Mouse (Mus musculus): Measurements from ENCODE around the gene Gfpt2. TPM values are rescaled to one million over a fixed set of nuclear protein-coding genes. Genes with fewer than 3 reads are reported as not detected.
"Not testable (repeated sequence)": the region's sequence is repeated elsewhere in the genome, so short reads cannot be mapped to it uniquely, and the experiment has no call there.

The Gfpt2 gene
- total RNA-seq, 2 experiments from 2014 or later, result 5.7 to 12.0 TPM

DNA sequence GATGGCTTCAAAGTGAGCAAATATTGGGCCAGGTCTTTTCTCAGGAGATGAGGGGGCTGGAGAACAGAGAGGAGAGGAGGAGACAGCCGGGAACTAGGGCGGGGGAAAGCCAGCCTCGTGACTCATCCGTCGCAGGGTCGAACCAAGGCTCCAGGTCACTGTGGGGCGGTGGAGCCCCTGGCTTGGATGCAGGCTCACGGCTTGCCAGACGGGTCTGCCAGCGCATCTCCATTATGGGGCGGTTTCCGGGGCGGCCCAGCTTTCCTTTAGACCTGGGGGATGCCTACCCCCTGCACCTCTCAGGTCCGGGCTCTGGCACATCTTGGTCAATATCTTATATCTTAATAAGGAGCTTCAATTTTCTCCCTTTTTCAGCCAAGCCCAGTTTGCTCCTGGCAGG, 847 bp upstream of the Gfpt2 start:
- peak in 1 of 2 experiments; percentile 9 for DNase-seq

DNA sequence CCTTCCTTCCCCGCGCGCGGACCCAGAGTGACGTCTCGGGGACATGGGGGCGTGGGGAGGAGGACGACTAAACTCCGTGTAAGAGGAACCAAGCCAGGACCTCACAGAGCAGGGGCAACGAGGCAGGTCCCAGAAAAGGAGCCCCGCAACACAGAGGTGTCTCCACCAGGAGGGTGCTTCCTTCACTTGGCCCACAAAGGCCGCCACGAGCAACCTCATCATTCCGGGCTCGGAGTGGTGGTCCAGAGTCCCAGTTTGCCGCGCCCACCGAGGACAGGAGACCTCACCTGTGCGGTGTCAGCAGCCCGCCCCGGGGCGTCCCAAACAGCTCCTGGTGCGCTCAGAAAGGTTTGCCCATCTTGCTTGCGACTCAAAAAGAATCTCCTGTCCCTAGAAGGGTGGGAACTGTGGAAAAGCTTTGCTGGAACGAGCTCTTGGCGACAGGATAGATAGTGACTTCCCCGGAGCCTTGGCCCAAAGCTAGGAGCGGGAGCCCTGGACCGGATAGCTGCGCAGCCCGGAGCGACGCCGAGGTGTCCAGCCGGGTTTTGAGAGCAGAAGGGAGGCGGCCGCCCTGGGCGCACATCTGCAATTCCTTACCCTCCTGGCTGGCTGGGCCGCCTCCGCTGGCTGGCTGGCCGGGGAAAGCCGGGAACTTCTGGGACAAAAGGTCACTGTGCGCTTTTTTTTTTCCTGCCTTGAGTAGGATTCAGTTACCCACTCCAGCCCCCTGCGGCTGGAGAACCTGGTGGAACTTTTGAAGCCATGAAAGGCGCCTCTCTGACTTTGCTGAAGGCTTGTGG, 565 bp downstream of the Gfpt2 start:
- DNase-seq, result peak; percentile 49 to 59

DNA sequence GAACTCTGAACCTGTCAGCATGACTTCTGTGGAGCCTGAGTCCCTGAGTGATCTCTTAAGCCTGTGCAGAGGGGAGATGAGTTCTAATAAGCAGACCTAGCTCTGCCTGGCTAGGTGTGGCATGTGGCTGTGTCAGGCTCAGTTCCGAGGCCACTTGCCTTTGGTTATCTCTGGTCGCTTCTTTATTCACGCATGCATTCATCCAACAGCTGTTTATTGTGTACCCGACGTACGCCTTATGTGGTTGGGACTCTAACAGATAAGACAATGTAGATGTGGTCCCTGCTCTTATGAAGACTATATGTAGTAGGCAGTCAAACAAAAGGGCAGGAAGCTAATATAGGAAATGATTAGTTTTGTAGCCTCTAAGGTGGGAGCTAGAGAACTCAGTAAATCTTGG, 5.0 kb downstream of the Gfpt2 start:
- DNase-seq, result no peak

DNA sequence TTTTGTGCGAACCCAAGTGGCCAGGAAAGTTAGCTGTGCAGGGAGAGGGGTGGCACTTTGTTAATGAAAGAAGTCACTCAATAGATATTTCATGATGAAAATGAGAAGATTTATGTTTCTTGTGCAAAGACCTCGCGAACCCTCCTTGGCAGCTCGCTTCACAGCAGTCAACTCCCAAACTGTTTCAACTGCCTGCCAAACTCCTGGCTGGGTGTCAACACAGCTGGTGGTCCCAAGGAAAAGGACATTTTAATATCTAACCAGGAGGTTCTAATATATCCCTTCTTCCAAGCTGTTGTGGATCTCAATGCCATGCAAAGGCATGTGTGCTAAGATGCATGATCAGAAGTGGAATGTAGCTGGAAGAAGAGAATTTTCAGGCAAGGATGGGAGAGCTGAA, 7.5 kb downstream of the Gfpt2 start:
- DNase-seq, result no peak

DNA sequence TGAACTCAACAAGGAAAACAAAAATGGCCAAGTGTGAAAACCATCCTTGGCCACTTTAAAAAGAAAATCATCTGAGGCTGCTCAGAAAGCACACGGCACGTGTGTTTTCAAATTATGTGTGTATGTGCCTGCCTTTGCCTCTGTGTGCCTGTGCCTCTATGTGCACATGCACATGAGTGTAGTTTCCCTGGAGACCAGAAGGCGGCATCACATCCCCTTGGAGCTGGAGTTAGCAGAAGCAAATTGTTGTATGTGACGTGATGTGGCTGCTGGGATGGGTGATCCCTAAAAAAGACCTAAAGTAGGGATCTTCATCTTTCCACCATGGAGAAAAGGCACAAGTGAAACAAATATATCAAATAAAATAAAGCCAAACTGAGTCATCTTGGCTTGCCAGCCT, 9.8 kb downstream of the Gfpt2 start:
- DNase-seq, result no peak

DNA sequence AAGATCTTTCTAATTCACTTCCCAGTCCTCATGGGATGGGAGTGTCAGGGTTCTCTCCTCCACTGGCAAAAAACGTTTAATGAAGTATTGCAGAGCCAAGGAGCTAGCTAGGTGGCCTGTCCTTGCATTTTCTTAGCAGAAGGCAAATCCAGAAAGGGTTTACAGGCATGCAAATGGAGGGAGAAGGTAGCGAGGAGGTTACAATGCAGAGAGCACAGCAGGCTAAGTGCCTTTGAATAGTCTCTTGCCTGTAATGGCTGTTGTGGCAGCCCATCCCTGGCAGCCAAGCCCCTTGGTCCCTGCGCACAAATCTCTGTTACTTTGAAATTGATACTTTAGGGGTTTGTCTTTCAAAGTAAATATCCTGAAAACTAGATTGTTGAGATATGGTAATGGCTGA, 12.2 kb downstream of the Gfpt2 start:
- DNase-seq, result no peak

DNA sequence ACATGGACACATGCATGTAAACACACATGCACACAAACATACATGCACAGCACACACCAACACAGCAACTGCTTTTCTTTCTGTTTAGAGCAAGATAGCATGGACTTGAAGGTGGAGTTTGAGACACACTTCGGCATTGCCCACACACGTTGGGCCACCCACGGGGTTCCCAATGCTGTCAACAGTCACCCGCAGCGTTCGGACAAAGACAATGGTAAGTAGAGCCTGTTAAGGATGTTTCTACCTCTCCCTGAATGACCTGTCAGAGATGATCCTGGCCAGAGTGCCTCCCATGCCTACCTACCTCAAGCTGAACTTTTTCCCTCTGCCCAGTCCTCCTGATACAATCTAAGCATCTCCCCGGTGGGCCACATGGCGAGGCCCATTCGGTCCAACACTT, 15.0 kb downstream of the Gfpt2 start:
- DNase-seq, result no peak

DNA sequence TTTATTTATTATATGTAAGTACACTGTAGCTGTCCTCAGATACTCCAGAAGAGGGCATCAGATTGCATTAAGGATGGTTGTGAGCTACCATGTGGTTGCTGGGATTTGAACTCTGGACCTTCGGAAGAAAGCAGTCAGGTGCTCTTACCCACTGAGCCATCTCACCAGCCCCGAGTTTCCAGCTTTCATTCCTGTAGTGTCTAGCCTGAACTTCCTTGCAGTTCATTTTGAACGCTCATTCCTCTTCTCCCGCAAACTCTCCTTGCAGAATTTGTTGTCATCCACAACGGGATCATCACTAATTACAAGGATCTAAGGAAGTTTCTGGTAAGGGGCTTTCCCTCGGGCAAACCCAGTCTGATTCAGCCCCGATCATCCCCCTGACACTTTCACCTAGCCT, 16.7 kb downstream of the Gfpt2 start:
- DNase-seq, result not testable (repeated sequence)

DNA sequence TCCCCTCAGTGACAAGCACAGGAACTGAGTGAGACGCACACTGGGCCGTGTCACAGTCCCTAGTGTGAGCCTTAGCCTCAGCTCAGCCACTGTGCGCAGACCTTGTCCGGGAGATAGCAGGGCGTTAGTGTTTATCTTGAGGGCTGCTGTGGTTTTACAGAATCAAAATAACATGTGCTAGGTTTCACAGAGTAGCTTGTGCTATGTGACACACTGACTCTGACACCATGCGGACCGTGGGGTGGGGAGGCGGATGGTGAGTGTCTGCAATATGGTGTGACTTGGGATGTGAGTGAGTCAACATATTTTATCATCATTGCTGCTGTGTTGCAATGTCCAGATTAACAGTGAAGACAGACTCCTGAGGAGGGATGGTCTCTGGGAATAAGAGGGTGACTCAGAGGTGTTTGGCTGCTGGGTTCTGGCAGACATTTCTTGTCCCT, 17.1 kb downstream of the Gfpt2 start:
- DNase-seq, result peak; percentile 25 to 42

DNA sequence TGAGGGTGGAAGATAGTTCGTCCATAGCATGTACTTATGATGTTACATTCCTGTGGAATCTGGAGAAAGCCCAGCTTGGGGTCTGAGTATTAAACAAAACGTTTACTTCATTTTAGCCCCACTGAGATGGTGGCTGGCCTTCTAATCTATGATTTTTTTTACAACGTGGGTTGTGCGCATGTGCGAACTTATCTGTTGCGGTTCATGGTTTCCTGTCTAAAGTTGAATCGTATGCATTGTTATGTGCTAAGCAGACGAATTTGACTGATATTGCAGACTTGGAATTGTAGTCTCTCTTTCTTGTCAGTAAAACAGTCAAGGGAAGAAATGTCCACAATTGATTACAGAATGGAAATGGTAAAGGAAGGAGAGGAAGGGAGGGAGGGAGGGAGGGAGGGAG, 17.9 kb downstream of the Gfpt2 start:
- DNase-seq, result no peak

DNA sequence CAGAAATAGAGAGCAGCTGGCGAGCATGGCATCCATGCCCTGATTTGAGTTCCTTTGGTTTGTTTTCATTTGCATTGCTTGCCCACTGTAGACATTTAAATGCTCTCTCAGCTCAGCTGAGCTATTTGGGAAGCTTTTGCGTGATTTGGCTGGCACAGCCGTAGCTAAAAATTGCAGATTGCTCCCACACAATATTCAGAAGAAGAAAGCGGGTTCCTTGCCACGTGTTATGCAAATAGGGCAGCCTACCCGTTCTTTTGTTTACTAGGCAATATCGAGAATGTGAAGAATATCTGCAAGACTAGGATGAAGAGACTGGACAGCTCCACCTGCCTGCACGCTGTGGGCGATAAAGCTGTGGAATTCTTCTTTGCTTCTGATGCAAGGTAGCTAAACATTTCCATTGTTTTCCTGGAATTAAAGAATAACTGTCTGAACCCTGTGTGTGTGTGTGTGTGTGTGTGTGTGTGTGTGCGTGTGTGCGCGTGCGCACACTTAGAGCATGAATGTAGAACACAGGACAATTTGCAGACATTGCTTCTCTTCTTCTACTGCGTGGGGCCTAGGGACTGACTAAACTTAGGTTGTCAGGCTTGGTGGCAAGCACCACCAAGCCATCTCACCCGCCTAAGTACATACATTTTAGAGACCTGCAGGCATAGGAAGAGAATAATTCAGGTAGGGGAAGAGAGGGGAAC, 25.0 kb downstream of the Gfpt2 start:
- no peak for DNase-seq

DNA sequence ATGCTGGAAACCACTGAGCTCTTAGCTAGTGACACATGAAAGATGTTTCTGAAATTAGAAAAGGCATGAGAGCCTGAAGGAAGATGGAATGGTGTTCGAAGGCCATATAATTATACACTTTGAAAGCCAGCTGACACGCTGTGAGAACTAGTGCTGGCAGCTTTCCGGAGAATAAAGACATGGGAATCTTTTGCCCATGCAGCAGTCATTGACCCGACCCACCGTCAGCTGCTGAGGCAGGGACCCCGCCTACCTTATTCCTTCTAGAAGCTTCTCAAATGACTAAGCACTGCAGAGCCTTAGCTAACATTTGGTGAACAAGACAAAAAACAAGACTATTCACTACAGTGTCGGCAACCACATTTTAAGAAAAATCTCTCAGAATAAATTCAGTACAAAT, 25.7 kb downstream of the Gfpt2 start:
- no peak for DNase-seq

DNA sequence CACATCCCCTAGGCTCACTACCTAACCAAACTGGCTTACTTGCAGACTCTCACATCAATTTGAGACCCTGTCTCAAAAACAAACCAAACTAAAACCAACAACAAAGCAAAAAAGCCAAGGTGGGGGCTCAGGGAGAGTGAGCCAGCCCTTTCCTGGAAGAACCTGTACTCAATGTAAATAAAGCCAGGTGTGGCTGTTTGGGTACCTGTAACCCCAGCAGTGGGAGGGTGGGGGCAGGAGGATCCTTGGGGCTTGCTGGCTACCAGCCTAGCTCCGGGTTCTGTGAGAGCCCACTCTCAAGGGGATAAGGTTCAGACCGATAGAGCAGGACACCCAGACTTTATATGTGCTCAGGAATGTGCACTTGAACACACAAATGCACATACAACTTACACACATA, 26.9 kb downstream of the Gfpt2 start:
- DNase-seq, result no peak

DNA sequence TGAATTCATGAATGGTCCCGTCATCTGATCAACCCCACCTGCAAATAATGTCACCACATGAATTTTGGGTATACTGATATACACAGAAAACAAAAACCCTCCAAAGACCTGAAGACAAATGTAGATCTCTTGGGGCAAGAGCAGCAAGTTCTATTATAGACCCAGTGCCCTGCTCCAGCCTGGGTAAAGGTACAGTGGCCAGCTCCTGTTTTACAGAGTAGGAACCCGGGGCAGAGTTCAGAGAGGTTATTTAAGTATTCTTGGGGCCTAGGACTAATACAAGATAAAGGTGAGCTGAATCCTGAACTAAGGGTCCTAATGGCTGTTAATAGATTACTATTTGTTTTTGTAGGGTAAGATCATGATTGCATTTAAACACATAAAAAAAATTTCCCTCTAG, 27.6 kb downstream of the Gfpt2 start:
- no peak for DNase-seq

DNA sequence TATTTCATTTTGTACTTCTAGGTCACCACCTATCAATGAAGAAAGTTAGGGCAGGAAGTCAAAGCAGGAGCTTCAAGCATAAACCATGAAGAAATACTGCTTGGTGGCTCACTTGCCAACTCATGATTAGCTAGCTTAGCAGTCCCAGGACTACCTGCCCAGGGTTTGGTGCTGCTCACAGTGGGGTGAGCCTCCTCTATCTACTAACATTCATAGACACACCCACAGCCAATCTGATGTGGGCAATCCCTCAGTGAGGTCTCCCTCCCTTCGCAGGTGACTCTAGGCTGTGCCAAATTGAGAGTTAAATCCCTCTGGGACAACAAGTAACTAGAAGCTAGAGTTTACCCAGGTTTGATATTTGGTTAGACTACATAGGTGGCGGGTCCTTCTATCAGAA, 28.4 kb downstream of the Gfpt2 start:
- no peak for DNase-seq

DNA sequence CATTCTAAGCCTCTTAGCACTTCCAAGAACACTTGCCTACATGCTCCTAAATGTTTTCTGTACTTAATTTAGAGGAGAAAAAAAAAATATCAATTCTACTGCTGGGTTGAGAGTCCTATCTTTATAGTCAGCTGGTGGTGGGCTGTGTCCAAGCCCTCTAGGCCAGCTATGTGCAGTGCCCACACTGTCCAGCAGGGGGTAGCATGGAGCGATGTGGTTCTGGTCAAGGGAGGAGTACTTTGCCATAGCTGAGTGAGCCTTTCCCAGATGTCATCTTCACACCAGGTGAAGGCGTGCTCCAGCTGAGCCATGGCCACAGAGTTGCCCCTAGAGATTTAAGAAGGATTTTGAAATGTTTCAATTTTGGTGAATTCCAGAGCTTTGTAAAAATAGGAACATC, 30.9 kb downstream of the Gfpt2 start:
- peak; percentile 79 to 81 for DNase-seq

DNA sequence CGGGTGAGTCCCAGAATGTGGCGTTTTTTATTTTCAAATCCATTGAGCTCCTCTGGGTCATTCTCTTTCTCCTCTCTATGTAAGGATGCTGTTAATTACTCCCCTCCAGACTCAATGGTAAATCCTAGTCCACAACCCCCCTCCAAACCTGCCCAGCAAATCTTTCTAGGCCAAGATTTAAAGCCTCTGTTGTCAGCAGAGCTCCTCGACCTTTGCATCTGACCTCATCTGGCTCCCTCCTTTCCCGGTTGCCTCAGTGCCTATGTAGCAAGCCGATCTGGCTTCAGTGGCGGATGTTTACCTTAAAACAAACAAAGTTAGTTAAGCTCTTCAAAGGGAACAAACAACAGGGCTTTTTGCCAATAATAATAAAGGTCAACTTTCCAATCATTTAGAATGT, 33.3 kb downstream of the Gfpt2 start:
- DNase-seq, result no peak

DNA sequence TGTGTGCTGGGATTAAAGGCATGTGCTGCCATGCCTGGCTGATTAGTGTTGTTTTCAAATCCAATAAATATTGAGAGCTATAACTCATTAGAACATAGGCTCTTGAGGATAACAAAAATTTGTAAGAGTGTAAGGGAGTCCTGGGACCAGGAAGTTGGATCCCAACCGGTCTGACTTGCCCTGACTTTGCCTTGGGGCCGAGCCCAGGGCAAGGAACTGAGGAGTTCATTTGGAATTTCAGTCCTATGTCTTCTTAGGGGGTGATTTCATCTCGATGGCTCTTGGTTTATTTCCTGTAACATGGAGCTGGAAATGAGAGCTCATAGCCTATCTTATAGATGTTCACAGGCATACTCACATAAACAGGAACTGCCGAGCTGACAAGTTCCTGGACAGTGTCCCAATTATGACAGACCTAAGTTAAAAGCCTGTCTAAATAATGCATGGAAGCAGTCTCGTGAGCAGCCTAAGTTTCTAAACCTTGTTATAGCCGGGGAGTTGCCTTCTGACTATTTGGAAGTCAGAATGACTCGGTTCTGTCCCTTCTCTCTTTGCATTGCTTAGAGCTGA, 35.3 kb downstream of the Gfpt2 start:
- DNase-seq, result no peak

DNA sequence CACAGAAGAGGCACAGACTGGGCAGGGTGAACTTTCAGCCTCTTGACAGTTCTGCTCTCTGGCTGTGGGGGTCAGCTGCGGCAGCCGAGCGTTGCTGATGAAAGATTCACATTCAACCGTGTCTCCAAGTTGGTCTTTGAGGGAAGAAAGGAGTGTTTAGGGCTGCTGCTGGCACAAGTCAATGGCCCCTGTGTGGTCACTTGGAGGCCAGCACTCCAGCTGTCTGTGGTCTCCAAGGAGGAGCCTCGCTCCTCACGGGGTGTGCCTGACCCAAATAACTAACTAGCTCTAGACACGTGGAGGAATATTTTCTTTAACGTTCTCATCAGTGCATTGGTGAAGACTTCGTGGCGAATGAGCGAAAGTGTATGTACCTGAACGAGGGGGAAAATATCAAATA, 38.0 kb downstream of the Gfpt2 start:
- DNase-seq, result no peak

DNA sequence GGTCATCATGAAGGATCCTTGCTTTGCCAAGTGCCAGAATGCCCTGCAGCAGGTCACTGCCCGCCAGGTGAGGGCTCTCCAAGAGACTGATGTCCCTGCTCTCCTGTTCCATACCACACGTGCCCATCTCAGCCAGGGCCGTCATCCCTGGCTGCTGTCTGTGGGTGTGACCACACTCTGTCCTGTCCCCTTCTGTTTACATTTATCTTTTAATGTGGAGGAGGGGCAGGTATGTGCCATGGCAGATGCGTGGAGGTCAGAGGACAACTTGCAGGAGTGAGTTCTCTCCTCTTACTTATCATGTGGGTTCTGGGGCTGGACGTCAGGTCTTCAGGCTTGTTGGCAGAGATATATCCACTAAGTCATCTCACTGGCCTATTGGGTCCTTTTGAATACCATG, 39.0 kb downstream of the Gfpt2 start:
- no peak for DNase-seq

DNA sequence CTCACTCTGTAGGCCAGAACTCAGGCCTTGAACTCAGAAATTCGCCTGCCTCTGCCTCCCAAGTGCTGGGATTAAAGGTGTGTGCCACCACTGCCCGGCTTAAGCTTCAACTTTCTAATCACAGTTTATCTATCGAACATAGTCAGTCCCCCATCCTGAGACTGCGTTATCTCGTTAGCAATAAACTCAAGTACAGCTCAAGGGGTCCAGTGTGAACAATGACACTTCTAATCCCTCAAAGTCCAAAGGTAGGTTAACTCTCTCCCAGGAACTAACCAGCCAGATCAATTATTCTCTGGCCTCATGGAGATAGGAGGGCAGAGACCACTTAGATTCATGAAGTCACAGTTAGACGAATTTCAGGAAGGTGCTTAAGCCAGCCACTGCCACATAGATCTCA, 40.3 kb downstream of the Gfpt2 start:
- no peak for DNase-seq

DNA sequence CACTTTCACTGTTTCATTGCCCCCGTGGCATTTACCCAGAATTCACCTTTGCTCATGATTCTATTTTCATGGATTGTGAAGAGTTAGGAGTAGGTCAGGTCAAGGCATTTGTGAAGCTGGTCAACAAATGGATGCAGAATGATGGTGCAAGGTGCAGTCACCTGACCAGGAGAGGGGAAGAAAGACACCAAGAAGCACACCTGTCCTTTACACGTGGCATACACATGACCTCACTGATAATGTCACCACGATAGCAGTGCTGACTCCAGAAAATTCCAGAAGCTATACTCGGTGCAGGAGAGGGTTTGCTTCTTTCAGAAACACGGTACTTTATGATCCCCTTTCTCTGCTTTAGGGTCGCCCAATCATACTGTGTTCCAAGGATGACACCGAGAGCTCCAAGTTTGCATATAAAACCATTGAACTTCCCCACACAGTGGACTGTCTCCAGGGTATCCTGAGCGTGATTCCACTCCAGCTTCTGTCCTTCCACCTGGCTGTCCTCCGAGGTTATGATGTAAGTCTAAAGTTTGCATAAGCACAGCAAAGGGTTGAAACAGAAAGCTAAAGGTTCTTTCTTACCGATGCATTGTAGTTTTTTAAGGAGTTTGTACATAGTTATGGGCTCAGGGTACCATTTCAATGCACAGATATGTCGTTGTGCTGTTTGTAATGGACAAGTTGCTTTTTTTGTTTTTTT, 41.4 kb downstream of the Gfpt2 start:
- DNase-seq, result no peak
